Mouse (Mus musculus): Measurements from ENCODE around the gene Ugt1a2.

DNA sequence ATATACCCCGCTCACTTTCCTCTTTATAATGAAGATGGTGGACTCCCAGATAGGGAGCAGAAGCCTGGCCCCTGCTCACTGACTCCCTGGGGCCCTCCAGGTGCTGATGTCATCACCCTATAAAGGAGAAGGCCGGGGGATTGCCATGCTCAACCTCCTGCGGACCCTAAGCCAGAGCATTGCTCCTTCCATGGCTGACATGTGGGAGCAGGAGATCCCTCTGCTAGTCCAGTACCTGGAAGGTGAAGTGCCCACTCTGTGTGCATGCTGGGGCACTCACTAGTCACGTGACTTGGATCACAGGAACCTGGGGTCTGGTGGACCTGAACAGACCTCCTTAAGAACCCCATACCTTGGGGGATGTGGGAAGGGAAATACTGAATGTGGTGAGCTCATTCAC, 40.2 kb downstream of the Ugt1a2 start:
- TF ChIP-seq CTCF (IDR thresholded peaks at IDR 0.05; ENCODE audit: extremely low read depth, insufficient read length, insufficient replicate concordance, low read depth, low read length) (no peak), POLR2A (IDR thresholded peaks at IDR 0.05; ENCODE audit: low read depth, low read length) (no peak)
